ENCODE assay signal across 8 mouse cellular contexts in genomic region chr11:50601641-50602355, GRCm38 (mm10). TPM values are rescaled to one million over a fixed set of nuclear protein-coding genes. Genes with fewer than 3 reads are reported as not detected.
A peak's percentile ranks its signal among the peaks of the same experiment; 100 is the strongest.
DNase-seq lines count a peak whose midpoint lies in the region; ATAC-seq lines count a peak whose summit lies in the region.

Adamts2 (plus strand) TSS chr11:50602084.

- under 1% methylated on average over 49 of the region's 82 CpGs for WGBS in hindbrain, embryonic 13.5 days
- WGBS in limb, embryonic 12.5 days: 1% methylated on average over 67 of the region's 82 CpGs
- WGBS in midbrain, embryonic 13.5 days: 1% methylated on average over 78 of the region's 82 CpGs
- WGBS in stomach, embryonic 16.5 days: under 1% methylated on average over 76 of the region's 82 CpGs

- peak within 1 kb of the TSS; percentile 99 for H3K4me2 ChIP-seq in hindbrain, embryonic 13.5 days
- H3K4me2 ChIP-seq in limb, embryonic 12.5 days: peak within 1 kb of the TSS; percentile 86
- H3K4me2 ChIP-seq in midbrain, embryonic 13.5 days (replicated peaks): peak within 1 kb of the TSS; percentile 93
- H3K4me2 ChIP-seq in stomach, embryonic 16.5 days (ENCODE audit: low read depth, low read length): peak within 1 kb of the TSS; percentile 91

- no peaks in the 10 kb centered on the region for H3K9me3 ChIP-seq in hindbrain, embryonic 13.5 days
- H3K9me3 ChIP-seq in limb, embryonic 12.5 days: no peaks in the 10 kb centered on the region
- H3K9me3 ChIP-seq in midbrain, embryonic 13.5 days: no peaks in the 10 kb centered on the region
- H3K9me3 ChIP-seq in stomach, embryonic 16.5 days (replicated peaks; ENCODE audit: control insufficient read depth, low read length): 0 out of 2 replicates have a peak, but pooled peaks cover 2% of the 10 kb centered on the region

- peaks cover 22% of the 10 kb centered on the region for H3K4me1 ChIP-seq in hindbrain, embryonic 13.5 days (replicated peaks)
- H3K4me1 ChIP-seq in limb, embryonic 12.5 days (replicated peaks): peaks cover 21% of the 10 kb centered on the region
- peaks cover 23% of the 10 kb centered on the region for H3K4me1 ChIP-seq in midbrain, embryonic 13.5 days (replicated peaks)
- peaks cover 15% of the 10 kb centered on the region for H3K4me1 ChIP-seq in stomach, embryonic 16.5 days (ENCODE audit: control insufficient read depth, insufficient read depth, low read length)

- H3K9ac ChIP-seq in hindbrain, embryonic 13.5 days: peak within 1 kb of the TSS; percentile 75
- H3K9ac ChIP-seq in limb, embryonic 12.5 days (replicated peaks): peak within 1 kb of the TSS; percentile 70
- peak within 1 kb of the TSS; percentile 64 for H3K9ac ChIP-seq in midbrain, embryonic 13.5 days (replicated peaks)
- H3K9ac ChIP-seq in stomach, embryonic 16.5 days (ENCODE audit: low read length): peak within 1 kb of the TSS; percentile 79

- no peaks in the 10 kb centered on the region for H3K36me3 ChIP-seq in hindbrain, embryonic 13.5 days
- H3K36me3 ChIP-seq in limb, embryonic 12.5 days: no peaks in the 10 kb centered on the region
- no peaks in the 10 kb centered on the region for H3K36me3 ChIP-seq in midbrain, embryonic 13.5 days
- H3K36me3 ChIP-seq in stomach, embryonic 16.5 days (ENCODE audit: control insufficient read depth, insufficient read depth, low read length): no peaks in the 10 kb centered on the region

- peak; percentile 18 for DNase-seq in adipocyte (ENCODE audit: low spot score)
- peak; percentile 66 to 79 for DNase-seq in cerebellum, postnatal 25 days
- peak; percentile 60 to 66 for DNase-seq in gastrocnemius, adult 8-10 months (ENCODE audit: low spot score in 2 of 2)
- no peak for DNase-seq in B cell, adult 2 months

- H3K27ac ChIP-seq in hindbrain, embryonic 13.5 days: peak within 1 kb of the TSS; percentile 40; the same call in 1 of the 2 replicates
- H3K27ac ChIP-seq in limb, embryonic 12.5 days: no peak within 1 kb of the TSS
- H3K27ac ChIP-seq in midbrain, embryonic 13.5 days: no peak within 1 kb of the TSS
- peak within 1 kb of the TSS; percentile 6; the same call in 1 of the 2 replicates for H3K27ac ChIP-seq in stomach, embryonic 16.5 days (ENCODE audit: low read length)

- peak; percentile 71 for ATAC-seq in hindbrain, embryonic 13.5 days (ENCODE audit: low FRiP score)
- peak; percentile 79 for ATAC-seq in limb, embryonic 12.5 days (ENCODE audit: insufficient number of reproducible peaks, insufficient read depth, low FRiP score, low TSS enrichment, low read depth)
- ATAC-seq in midbrain, embryonic 13.5 days: peak; percentile 75
- ATAC-seq in stomach, embryonic 16.5 days (ENCODE audit: insufficient read depth, low FRiP score): peak; percentile 88

- peaks cover 79% of the 10 kb centered on the region for H3K27me3 ChIP-seq in hindbrain, embryonic 13.5 days
- H3K27me3 ChIP-seq in limb, embryonic 12.5 days: peaks cover 81% of the 10 kb centered on the region
- peaks cover 65% of the 10 kb centered on the region for H3K27me3 ChIP-seq in midbrain, embryonic 13.5 days
- H3K27me3 ChIP-seq in stomach, embryonic 16.5 days (ENCODE audit: control insufficient read depth, insufficient read depth, low read length): peaks cover 41% of the 10 kb centered on the region

- peak within 1 kb of the TSS; percentile 63 for H3K4me3 ChIP-seq in hindbrain, embryonic 13.5 days
- peak within 1 kb of the TSS; percentile 70 for H3K4me3 ChIP-seq in limb, embryonic 12.5 days (replicated peaks)
- peak within 1 kb of the TSS; percentile 63 for H3K4me3 ChIP-seq in midbrain, embryonic 13.5 days (replicated peaks)
- peak within 1 kb of the TSS; percentile 72 for H3K4me3 ChIP-seq in stomach, embryonic 16.5 days (replicated peaks; ENCODE audit: low read length)

RNA-seq across cellular contexts. Expression of gene Adamts2, which starts in this region (rescaled TPM):
- 1 to 10 TPM; 3.5 to 4.9 (median 4.7) TPM for total RNA-seq in gastrocnemius, adult 8-10 months (2022)
- polyA plus RNA-seq in hindbrain, embryonic 13.5 days (2015; fragmentation: Nextera tagmentation; extraction: Ambion mirVana): 3.4 and 3.8 TPM in 2 replicates
- polyA plus RNA-seq in limb, embryonic 12.5 days (2016; fragmentation: Nextera tagmentation; extraction: Ambion mirVana): 2.8 and 3.0 TPM in 2 replicates
- polyA plus RNA-seq in midbrain, embryonic 13.5 days (2015; fragmentation: Nextera tagmentation; extraction: Ambion mirVana): 1.6 and 1.9 TPM in 2 replicates
- 13.3 and 14.2 TPM in 2 replicates for polyA plus RNA-seq in stomach, embryonic 16.5 days (2015; fragmentation: Nextera tagmentation; extraction: Ambion mirVana)

Comparison
In these comparisons a context has a peak if more than half of its experiments do, and no peak if none do; other contexts are left out.
1. DNase-seq: peak in adipocyte (single experiment), cerebellum, postnatal 25 days (2 of 2) and gastrocnemius, adult 8-10 months (2 of 2); none in B cell, adult 2 months (0 of 2).
2. H3K27ac ChIP-seq: peak in hindbrain, embryonic 13.5 days (single experiment) and stomach, embryonic 16.5 days (single experiment); none in limb, embryonic 12.5 days (single experiment) and midbrain, embryonic 13.5 days (single experiment).
3. Peak in every context shown above with its lines, with median percentiles within 50 percentile points of each other: ATAC-seq, H3K4me2 ChIP-seq, H3K4me3 ChIP-seq and H3K9ac ChIP-seq.